Mouse (Mus musculus) hindbrain, embryonic 16.5 days (tissue): ENCODE results near the gene Ppp1r11. TPM values are rescaled to one million over a fixed set of nuclear protein-coding genes. Genes with fewer than 3 reads are reported as not detected.

Experiments used
- ATAC-seq: fragments of 200-750 bp; cut with Nextera tagmentation; 2 replicates; pipeline ENCODE4 v1.8.0; 2017; ENCODE audit warnings: moderate TSS enrichment, moderate library complexity
- H3K27ac ChIP-seq: fragments of 300-500 bp; sonication (generic); 2 replicates; pipeline ENCODE4 v1.5.1; 2014; ENCODE audit warnings: low read depth, mild to moderate bottlenecking, control low read depth, low read length, moderate library complexity
- H3K27me3 ChIP-seq: fragments of 300-500 bp; sonication (generic); replicated peaks from 2 replicates; pipeline ENCODE4 v1.6.1; 2014; ENCODE audit warnings: low read length; ENCODE audit not compliant: control insufficient read depth, insufficient read depth
- H3K36me3 ChIP-seq: fragments of 300-500 bp; sonication (generic); 2 replicates; pipeline ENCODE4 v1.6.1; 2014; ENCODE audit warnings: mild to moderate bottlenecking, low read length, moderate library complexity, mixed read lengths; ENCODE audit not compliant: control insufficient read depth, insufficient read depth
- H3K4me1 ChIP-seq: fragments of 300-500 bp; sonication (generic); 2 replicates; pipeline ENCODE4 v1.6.1; 2014; ENCODE audit warnings: low read depth, low read length; ENCODE audit not compliant: control insufficient read depth, insufficient read depth
- H3K4me2 ChIP-seq: fragments of 300-500 bp; sonication (generic); 2 replicates; pipeline ENCODE4 v1.6.1; 2014; ENCODE audit warnings: mild to moderate bottlenecking, low read length, control low read depth, moderate library complexity
- H3K4me3 ChIP-seq: fragments of 300-500 bp; sonication (generic); 2 replicates; pipeline ENCODE4 v1.5.1; 2014; ENCODE audit warnings: mild to moderate bottlenecking, low read length, control low read depth, moderate library complexity
- H3K9ac ChIP-seq: fragments of 300-500 bp; sonication (generic); 2 replicates; pipeline ENCODE4 v1.6.1; 2014; ENCODE audit warnings: low read depth, mild to moderate bottlenecking, control low read depth, low read length, moderate library complexity
- H3K9me3 ChIP-seq: fragments of 300-500 bp; sonication (generic); 2 replicates; pipeline ENCODE4 v1.6.1; 2014; ENCODE audit warnings: mild to moderate bottlenecking, low read length, moderate library complexity; ENCODE audit not compliant: control insufficient read depth
- WGBS: fragments of 180-500 bp; shearing (Covaris S2); extraction: QIAGEN DNeasy Blood & Tissue Kit; methylation state at CpG from one replicate; pipeline ENCODE4 v1.1.7; 2014; 5-methylcytosine and 5-hydroxymethylcytosine counted together
- polyA plus RNA-seq: library from polyadenylated mRNA; unstranded; fragments of >200 nt; fragmentation: Nextera tagmentation; extraction: Ambion mirVana; gene quantifications from 2 replicates; pipeline ENCODE4 v1.2.1, GENCODE M21; 2015

The Ppp1r11 gene
- polyA plus RNA-seq, 1 experiment from 2014 or later: 165 TPM

GRCm38 (mm10) chr17:36948286-36948685 lies 3.3 kb downstream of the Ppp1r11 start:
- no peak for ATAC-seq
- Histone ChIP-seq H3K4me1 (peaks cover 24% of the 10 kb centered on the region), H3K4me2 (no peak overlapping the region), H3K4me3 (no peak overlapping the region), H3K36me3 (peaks cover 12% of the 10 kb centered on the region), H3K9me3 (no peaks in the 10 kb centered on the region), H3K9ac (no peak overlapping the region), H3K27me3 (peaks cover 14% of the 10 kb centered on the region), H3K27ac (no peak overlapping the region)
- 100% methylated on average over 1 of the region's 1 CpGs for WGBS

- peak overlapping the region; percentile 78 for H3K9ac ChIP-seq
- H3K36me3 ChIP-seq: peaks cover 12% of the 10 kb centered on the region
- peaks cover 32% of the 10 kb centered on the region for H3K4me1 ChIP-seq
- peaks cover 23% of the 10 kb centered on the region for H3K27me3 ChIP-seq
- H3K9me3 ChIP-seq: no peaks in the 10 kb centered on the region
- ATAC-seq: peak; percentile 73
- peak overlapping the region; percentile 94 for H3K4me2 ChIP-seq
- H3K27ac ChIP-seq: peak overlapping the region; percentile 84
- WGBS: under 1% methylated on average over 53 of the region's 62 CpGs
- H3K4me3 ChIP-seq: peak overlapping the region; percentile 52
These were observed 4.3 kb downstream of the Ppp1r11 start for GRCm38 (mm10) chr17:36947051-36947819.

GRCm38 (mm10) chr17:36944121-36944775 lies 7.3 kb downstream of the Ppp1r11 start:
- no peak overlapping the region for H3K27ac ChIP-seq
- no peak overlapping the region for H3K4me3 ChIP-seq
- H3K9ac ChIP-seq: no peak overlapping the region
- peaks cover 22% of the 10 kb centered on the region for H3K4me1 ChIP-seq
- WGBS: 31% methylated on average over 9 of the region's 9 CpGs
- no peaks in the 10 kb centered on the region for H3K9me3 ChIP-seq
- H3K27me3 ChIP-seq: peaks cover 30% of the 10 kb centered on the region
- peaks cover 10% of the 10 kb centered on the region for H3K36me3 ChIP-seq
- no peak overlapping the region for H3K4me2 ChIP-seq
- no peak for ATAC-seq

GRCm38 (mm10) chr17:36943691-36944090 lies 7.8 kb downstream of the Ppp1r11 start:
- Histone ChIP-seq H3K36me3 (peaks cover 5% of the 10 kb centered on the region; the same call in 1 of the 2 replicates), H3K9ac (no peak overlapping the region), H3K9me3 (no peaks in the 10 kb centered on the region), H3K27ac (no peak overlapping the region), H3K27me3 (peaks cover 30% of the 10 kb centered on the region), H3K4me2 (peak overlapping the region; percentile 82), H3K4me3 (no peak overlapping the region; the same call in 1 of the 2 replicates), H3K4me1 (peaks cover 22% of the 10 kb centered on the region)
- 22% methylated on average over 5 of the region's 5 CpGs for WGBS
- ATAC-seq: no peak

- 0 out of 2 replicates have a peak, but pooled peaks have one; percentile 1 for ATAC-seq
- Histone ChIP-seq H3K4me3 (peak within 1 kb of the TSS; percentile 48), H3K27me3 (peaks cover 30% of the 10 kb centered on the region), H3K27ac (no peak within 1 kb of the TSS), H3K36me3 (no peaks in the 10 kb centered on the region), H3K9ac (peak within 1 kb of the TSS; percentile 68), H3K4me1 (peaks cover 22% of the 10 kb centered on the region), H3K4me2 (peak within 1 kb of the TSS; percentile 82), H3K9me3 (no peaks in the 10 kb centered on the region)
- WGBS: 4% methylated on average over 50 of the region's 59 CpGs
These were observed 8.6 kb downstream of the Ppp1r11 start, which contains the start of gene Rnf39 for GRCm38 (mm10) chr17:36942791-36943471. Rnf39 (plus strand) TSS chr17:36942918.

GRCm38 (mm10) chr17:36942391-36942790 lies 9.2 kb downstream of the Ppp1r11 start:
- H3K27me3 ChIP-seq: peaks cover 30% of the 10 kb centered on the region
- no peak for ATAC-seq
- peak overlapping the region; percentile 82 for H3K4me2 ChIP-seq
- H3K4me3 ChIP-seq: peak overlapping the region; percentile 48
- WGBS: 46% methylated on average over 9 of the region's 10 CpGs
- no peak overlapping the region for H3K27ac ChIP-seq
- H3K9ac ChIP-seq: no peak overlapping the region
- no peaks in the 10 kb centered on the region for H3K36me3 ChIP-seq
- no peaks in the 10 kb centered on the region for H3K9me3 ChIP-seq
- peaks cover 19% of the 10 kb centered on the region for H3K4me1 ChIP-seq

- no peak for ATAC-seq
- Histone ChIP-seq H3K9ac (no peak overlapping the region), H3K4me1 (peaks cover 6% of the 10 kb centered on the region), H3K27me3 (peaks cover 14% of the 10 kb centered on the region), H3K9me3 (no peaks in the 10 kb centered on the region), H3K36me3 (no peaks in the 10 kb centered on the region), H3K4me2 (no peak overlapping the region), H3K4me3 (no peak overlapping the region), H3K27ac (no peak overlapping the region)
- WGBS: 91% methylated on average over 2 of the region's 2 CpGs
These were observed 13.5 kb downstream of the Ppp1r11 start for GRCm38 (mm10) chr17:36938056-36938455.

GRCm38 (mm10) chr17:36931806-36932205 lies 19.7 kb downstream of the Ppp1r11 start:
- Histone ChIP-seq H3K27ac (no peak overlapping the region), H3K36me3 (no peaks in the 10 kb centered on the region), H3K4me3 (no peak overlapping the region), H3K27me3 (no peaks in the 10 kb centered on the region), H3K4me2 (no peak overlapping the region), H3K9me3 (no peaks in the 10 kb centered on the region), H3K9ac (no peak overlapping the region), H3K4me1 (no peaks in the 10 kb centered on the region)
- no peak for ATAC-seq
- WGBS: 73% methylated on average over 2 of the region's 2 CpGs

- ATAC-seq: no peak
- no peaks in the 10 kb centered on the region for H3K27me3 ChIP-seq
- H3K4me2 ChIP-seq: no peak overlapping the region
- H3K36me3 ChIP-seq: no peaks in the 10 kb centered on the region
- WGBS: 84% methylated on average over 4 of the region's 4 CpGs
- no peak overlapping the region for H3K4me3 ChIP-seq
- H3K9me3 ChIP-seq: no peaks in the 10 kb centered on the region
- H3K9ac ChIP-seq: no peak overlapping the region
- no peak overlapping the region for H3K27ac ChIP-seq
- no peaks in the 10 kb centered on the region for H3K4me1 ChIP-seq
These were observed 20.4 kb downstream of the Ppp1r11 start for GRCm38 (mm10) chr17:36931130-36931529.
